Mouse (Mus musculus): ENCODE results near the gene Rpl19. TPM values are rescaled to one million over a fixed set of nuclear protein-coding genes. Genes with fewer than 3 reads are reported as not detected.

The Rpl19 gene
- polyA plus RNA-seq, 1 experiment from 2014 or later, result 1,159 TPM

DNA sequence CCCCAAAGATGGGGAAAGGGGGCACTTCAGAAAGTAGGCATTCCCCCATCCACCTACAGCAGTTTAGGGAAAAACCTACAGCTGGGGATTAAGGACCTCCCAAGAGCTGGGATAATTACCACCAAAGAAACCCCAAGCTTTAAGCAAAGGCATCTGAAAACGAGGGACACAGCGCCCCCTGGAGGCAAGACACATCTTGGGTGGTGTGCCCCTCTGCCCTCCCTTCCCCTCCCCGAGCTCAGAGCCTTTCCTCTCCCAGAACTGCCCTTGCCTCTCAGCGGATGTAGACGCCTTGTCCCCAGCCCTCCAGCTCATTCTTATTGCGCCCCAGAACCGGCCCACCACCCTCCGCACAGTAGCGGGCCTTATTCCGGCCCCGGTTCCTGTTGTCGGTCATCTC, 23.9 kb upstream of the Rpl19 start:
- peak overlapping the region; percentile 39 for H3K4me3 ChIP-seq
- H3K27me3 ChIP-seq (ENCODE audit: low read depth, poor library complexity, severe bottlenecking), result peaks cover 78% of the 10 kb centered on the region
- peak overlapping the region; percentile 38; the same call in 1 of the 2 replicates for H3K27ac ChIP-seq (replicated peaks)

DNA sequence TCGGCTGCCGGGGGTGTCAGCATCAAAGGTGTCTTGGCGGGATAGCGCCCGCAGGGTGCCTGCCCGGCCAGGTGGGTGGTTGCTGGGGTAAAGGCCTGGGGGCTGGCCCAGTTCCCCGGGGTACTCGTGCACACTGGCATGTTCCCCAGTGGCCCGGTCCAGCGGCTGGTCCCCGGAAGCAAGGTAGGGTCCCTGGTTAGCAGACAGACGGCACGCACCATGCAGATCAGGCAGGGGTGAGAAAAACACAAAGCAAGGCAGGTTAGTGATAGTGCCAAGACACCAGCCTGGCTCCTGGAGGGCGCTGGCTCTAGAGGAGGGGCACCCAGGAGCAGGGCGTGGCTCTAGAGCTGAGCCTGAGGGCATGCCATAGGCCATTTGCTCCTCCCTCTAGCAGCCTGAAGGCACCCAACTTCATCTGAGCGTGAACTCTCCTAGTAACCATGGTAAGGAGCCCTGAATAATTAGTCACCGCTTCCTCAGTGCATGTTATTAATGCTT, 23.3 kb upstream of the Rpl19 start:
- no peak for DNase-seq (ENCODE audit: low spot score)
- Histone ChIP-seq H3K27ac (replicated peaks) (peak overlapping the region; percentile 38; the same call in 1 of the 2 replicates), H3K9me3 (replicated peaks) (no peaks in the 10 kb centered on the region), H3K36me3 (peaks cover 41% of the 10 kb centered on the region), H3K27me3 (ENCODE audit: low read depth, poor library complexity, severe bottlenecking) (peaks cover 72% of the 10 kb centered on the region), H3K4me3 (peak overlapping the region; percentile 39), H3K4me1 (peaks cover 44% of the 10 kb centered on the region)
- 33% methylated on average over 17 of the region's 17 CpGs for WGBS

More for the DNA sequence above, 23.9 kb upstream of the Rpl19 start:
- Histone ChIP-seq H3K36me3 (peaks cover 35% of the 10 kb centered on the region), H3K4me1 (peaks cover 44% of the 10 kb centered on the region), H3K9me3 (replicated peaks) (no peaks in the 10 kb centered on the region)
- WGBS, result 11% methylated on average over 12 of the region's 12 CpGs
- peak; percentile 86 for DNase-seq (ENCODE audit: low spot score)

- no peaks in the 10 kb centered on the region for H3K9me3 ChIP-seq (replicated peaks)
- DNase-seq (ENCODE audit: low spot score), result no peak
- peaks cover 44% of the 10 kb centered on the region for H3K36me3 ChIP-seq
- 92% methylated on average over 8 of the region's 8 CpGs for WGBS
- peaks cover 65% of the 10 kb centered on the region for H3K27me3 ChIP-seq (ENCODE audit: low read depth, poor library complexity, severe bottlenecking)
- no peak overlapping the region for H3K4me3 ChIP-seq
- H3K4me1 ChIP-seq, result peaks cover 43% of the 10 kb centered on the region
- H3K27ac ChIP-seq (replicated peaks), result no peak overlapping the region
Observed at GRCm38 (mm10) chr11:98004161-98004560, 22.3 kb upstream of the Rpl19 start.

- H3K36me3 ChIP-seq, result peaks cover 53% of the 10 kb centered on the region
- no peaks in the 10 kb centered on the region for H3K9me3 ChIP-seq (replicated peaks)
- peaks cover 44% of the 10 kb centered on the region for H3K4me1 ChIP-seq
- 42% methylated on average over 13 of the region's 13 CpGs for WGBS
- no peak for DNase-seq (ENCODE audit: low spot score)
- peaks cover 56% of the 10 kb centered on the region for H3K27me3 ChIP-seq (ENCODE audit: low read depth, poor library complexity, severe bottlenecking)
- no peak overlapping the region for H3K27ac ChIP-seq (replicated peaks)
- peak overlapping the region; percentile 20; the same call in 1 of the 2 replicates for H3K4me3 ChIP-seq
Observed at GRCm38 (mm10) chr11:98005076-98005475, 21.4 kb upstream of the Rpl19 start.

DNA sequence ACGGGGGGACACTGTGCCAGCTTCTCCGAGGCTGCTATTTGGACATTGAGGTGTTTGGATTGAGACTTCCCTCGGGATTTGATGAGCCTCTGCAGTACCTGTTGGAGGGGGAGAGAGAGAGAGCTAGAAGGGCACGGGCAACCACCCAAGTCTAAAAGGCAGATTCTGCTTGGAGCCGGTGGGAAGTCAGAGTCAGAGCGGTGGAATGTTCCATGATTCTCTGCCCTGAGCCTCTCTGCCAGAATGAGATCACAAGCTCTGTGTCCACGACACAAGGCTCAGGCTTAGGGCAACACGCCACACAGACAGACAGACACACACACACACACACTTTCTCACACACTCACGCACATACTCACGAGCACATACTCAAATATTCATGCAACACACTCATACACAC, 20.8 kb upstream of the Rpl19 start:
- no peak for DNase-seq (ENCODE audit: low spot score)
- peaks cover 49% of the 10 kb centered on the region for H3K27me3 ChIP-seq (ENCODE audit: low read depth, poor library complexity, severe bottlenecking)
- H3K4me3 ChIP-seq, result no peak overlapping the region
- peaks cover 59% of the 10 kb centered on the region for H3K36me3 ChIP-seq
- H3K4me1 ChIP-seq, result peaks cover 39% of the 10 kb centered on the region
- H3K27ac ChIP-seq (replicated peaks), result no peak overlapping the region
- 91% methylated on average over 10 of the region's 10 CpGs for WGBS
- no peaks in the 10 kb centered on the region for H3K9me3 ChIP-seq (replicated peaks)

- peaks cover 32% of the 10 kb centered on the region for H3K27me3 ChIP-seq (ENCODE audit: low read depth, poor library complexity, severe bottlenecking)
- no peak overlapping the region for H3K27ac ChIP-seq (replicated peaks)
- no peaks in the 10 kb centered on the region for H3K9me3 ChIP-seq (replicated peaks)
- WGBS, result 92% methylated on average over 11 of the region's 11 CpGs
- DNase-seq (ENCODE audit: low spot score), result no peak
- peaks cover 69% of the 10 kb centered on the region for H3K36me3 ChIP-seq
- H3K4me1 ChIP-seq, result peaks cover 32% of the 10 kb centered on the region
- H3K4me3 ChIP-seq, result no peak overlapping the region
Observed at GRCm38 (mm10) chr11:98008087-98008486, 18.4 kb upstream of the Rpl19 start.

- Histone ChIP-seq H3K9me3 (replicated peaks) (no peaks in the 10 kb centered on the region), H3K27ac (replicated peaks) (no peak overlapping the region), H3K27me3 (ENCODE audit: low read depth, poor library complexity, severe bottlenecking) (peaks cover 7% of the 10 kb centered on the region; the same call in 1 of the 2 replicates), H3K4me1 (peaks cover 21% of the 10 kb centered on the region), H3K4me3 (no peak overlapping the region), H3K36me3 (peaks cover 72% of the 10 kb centered on the region)
- DNase-seq (ENCODE audit: low spot score), result no peak
- 61% methylated on average over 9 of the region's 9 CpGs for WGBS
Observed at GRCm38 (mm10) chr11:98011716-98012115, 14.8 kb upstream of the Rpl19 start.

DNA sequence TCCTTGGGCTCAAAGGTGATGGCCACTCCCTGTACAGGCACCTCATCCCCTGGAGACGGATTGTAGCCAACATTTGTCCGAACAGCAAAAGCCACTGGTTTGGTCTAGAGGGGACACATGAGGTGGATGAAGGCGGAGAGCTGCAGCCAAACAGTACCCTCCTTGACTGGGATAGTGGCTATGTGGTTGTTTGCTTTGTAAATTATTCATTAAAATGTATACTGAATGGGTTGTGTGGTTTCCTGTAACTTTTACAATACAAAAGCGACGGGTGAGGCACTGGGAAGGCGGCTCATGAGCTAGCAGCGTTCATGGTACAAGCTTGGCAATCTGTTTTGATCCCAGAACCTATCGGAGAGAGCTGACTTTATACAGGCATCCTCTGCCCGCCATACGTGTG, 13.7 kb upstream of the Rpl19 start:
- Histone ChIP-seq H3K4me3 (no peak overlapping the region), H3K36me3 (peaks cover 72% of the 10 kb centered on the region), H3K27me3 (ENCODE audit: low read depth, poor library complexity, severe bottlenecking) (peaks cover 8% of the 10 kb centered on the region; the same call in 1 of the 2 replicates), H3K4me1 (peaks cover 29% of the 10 kb centered on the region), H3K27ac (replicated peaks) (no peak overlapping the region), H3K9me3 (replicated peaks) (no peaks in the 10 kb centered on the region)
- no peak for DNase-seq (ENCODE audit: low spot score)
- 84% methylated on average over 10 of the region's 10 CpGs for WGBS

DNA sequence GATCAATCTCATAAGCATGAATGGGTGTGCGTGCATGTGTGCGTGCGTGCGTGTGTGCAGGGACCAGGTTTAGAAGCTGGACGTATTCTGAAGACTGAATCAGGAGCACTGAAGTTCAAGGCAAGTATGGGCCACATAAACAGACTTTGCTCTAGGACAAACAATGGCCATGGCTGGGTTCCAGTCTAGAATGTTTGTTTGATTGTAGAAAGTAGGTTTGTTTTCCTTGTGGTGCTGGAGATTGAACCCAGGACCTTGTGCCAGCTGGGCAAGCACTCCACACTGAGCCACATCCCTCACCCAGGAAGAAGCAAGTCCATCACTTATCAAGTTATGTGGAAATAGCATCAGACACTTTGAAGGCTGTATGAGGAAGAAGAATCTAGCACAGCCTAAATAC, 10.3 kb upstream of the Rpl19 start:
- Histone ChIP-seq H3K36me3 (peaks cover 52% of the 10 kb centered on the region), H3K9me3 (replicated peaks) (no peaks in the 10 kb centered on the region), H3K4me1 (peaks cover 59% of the 10 kb centered on the region), H3K4me3 (no peak overlapping the region), H3K27ac (replicated peaks) (no peak overlapping the region), H3K27me3 (ENCODE audit: low read depth, poor library complexity, severe bottlenecking) (peaks cover 33% of the 10 kb centered on the region)
- WGBS, result 94% methylated on average over 5 of the region's 5 CpGs
- DNase-seq (ENCODE audit: low spot score), result no peak

GRCm38 (mm10) chr11:98016824-98017223, 9.7 kb upstream of the Rpl19 start:
- Histone ChIP-seq H3K4me3 (no peak overlapping the region; the same call in 1 of the 2 replicates), H3K27me3 (ENCODE audit: low read depth, poor library complexity, severe bottlenecking) (peaks cover 37% of the 10 kb centered on the region), H3K36me3 (peaks cover 46% of the 10 kb centered on the region), H3K9me3 (replicated peaks) (no peaks in the 10 kb centered on the region), H3K27ac (replicated peaks) (no peak overlapping the region), H3K4me1 (peaks cover 60% of the 10 kb centered on the region)
- DNase-seq (ENCODE audit: low spot score), result no peak
- 70% methylated on average over 4 of the region's 4 CpGs for WGBS

GRCm38 (mm10) chr11:98018222-98018621, 8.3 kb upstream of the Rpl19 start:
- peak overlapping the region; percentile 75 for H3K27ac ChIP-seq (replicated peaks)
- no peaks in the 10 kb centered on the region for H3K9me3 ChIP-seq (replicated peaks)
- H3K4me1 ChIP-seq, result peaks cover 64% of the 10 kb centered on the region
- 70% methylated on average over 6 of the region's 6 CpGs for WGBS
- DNase-seq (ENCODE audit: low spot score), result no peak
- peaks cover 45% of the 10 kb centered on the region for H3K36me3 ChIP-seq
- peaks cover 34% of the 10 kb centered on the region for H3K27me3 ChIP-seq (ENCODE audit: low read depth, poor library complexity, severe bottlenecking)
- H3K4me3 ChIP-seq, result peak overlapping the region; percentile 7; the same call in 1 of the 2 replicates

DNA sequence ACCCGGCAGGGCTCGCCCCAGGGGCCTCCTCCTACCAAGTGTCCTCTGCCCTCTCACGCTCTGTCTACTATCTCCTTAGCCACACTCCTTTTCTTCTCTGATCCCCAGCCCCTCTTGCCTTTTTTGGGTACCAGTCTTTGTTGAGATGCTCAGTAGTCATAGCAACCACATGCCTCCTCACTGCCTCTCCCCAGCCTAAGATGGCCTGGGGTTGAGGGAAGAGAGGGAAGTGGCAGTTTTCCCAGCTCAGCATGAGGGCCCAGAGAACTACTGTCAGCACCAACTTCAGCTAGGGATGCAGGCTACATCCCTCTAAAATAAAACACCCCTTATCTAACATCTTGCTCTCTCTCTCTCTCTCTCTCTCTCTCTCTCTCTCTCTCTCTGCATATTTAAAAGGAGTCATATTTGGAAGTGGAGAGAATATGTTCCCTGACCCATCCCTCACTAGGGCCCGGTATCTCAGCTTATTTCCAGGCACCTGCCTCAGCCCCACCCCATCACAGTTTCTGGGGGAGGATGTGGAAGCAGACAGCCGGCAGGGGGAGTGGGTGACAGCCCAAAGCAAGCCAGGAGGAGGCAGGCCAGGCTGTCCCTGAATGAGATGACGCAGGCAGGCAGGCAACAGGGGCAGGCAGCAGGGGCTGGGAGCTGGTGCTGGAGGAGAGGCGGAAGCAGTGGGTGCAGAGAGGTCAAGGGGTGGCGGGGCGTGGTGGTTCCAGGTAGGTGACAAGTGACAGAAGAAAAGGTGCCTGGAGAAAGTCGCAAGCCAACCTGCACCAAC, 7.5 kb upstream of the Rpl19 start:
- peaks cover 68% of the 10 kb centered on the region for H3K4me1 ChIP-seq
- WGBS, result 24% methylated on average over 10 of the region's 10 CpGs
- DNase-seq (ENCODE audit: low spot score), result peak; percentile 60
- H3K27ac ChIP-seq (replicated peaks), result peak overlapping the region; percentile 70
- peaks cover 34% of the 10 kb centered on the region for H3K27me3 ChIP-seq (ENCODE audit: low read depth, poor library complexity, severe bottlenecking)
- H3K9me3 ChIP-seq (replicated peaks), result no peaks in the 10 kb centered on the region
- peaks cover 40% of the 10 kb centered on the region for H3K36me3 ChIP-seq
- H3K4me3 ChIP-seq, result peak overlapping the region; percentile 38; the same call in 1 of the 2 replicates
